25 mouse cellular contexts compared by ENCODE assay signal in genomic region chr11:107615696-107616095, GRCm38 (mm10).
"Had no signal": no experiment of that assay in that cellular context is flagged by ENCODE, and none has a peak within 500 bp of the region (broad histone marks: within the 10 kb centered on the region; RNA-seq: fewer than 3 reads in every experiment).

No protein-coding gene starts in this region.

- H3K4me3 ChIP-seq: heart, adult 2 months; hindbrain, embryonic 10.5 days; hindbrain, embryonic 12.5 days; kidney, embryonic 15.5 days; limb, embryonic 13.5 days; limb, embryonic 15.5 days; liver, embryonic 12.5 days had no signal

- ATAC-seq: hindbrain, embryonic 16.5 days; inflammation-experienced regulatory T-cells, adult 6 months; intestine, embryonic 16.5 days; liver, embryonic 12.5 days had no signal

- H3K4me1 ChIP-seq: hindbrain, embryonic 12.5 days; kidney, embryonic 15.5 days; limb, embryonic 13.5 days; limb, embryonic 15.5 days; liver, embryonic 12.5 days had no signal

- DNase-seq: gastrocnemius, postnatal 36 days; heart, adult 2 months; heart, postnatal 10 days; heart, postnatal 4 days; kidney, adult 11 months; kidney, adult 2 months; kidney, adult 9 months; kidney, postnatal 14 days; kidney, postnatal 36 days; layer of hippocampus, adult 9-11 months; layer of hippocampus, postnatal 36 days; left cerebral cortex, postnatal 4 days had no signal

- H3K4me2 ChIP-seq: heart, embryonic 11.5 days; hindbrain, embryonic 12.5 days; hindbrain, embryonic 14.5 days; kidney, embryonic 15.5 days; limb, embryonic 13.5 days; limb, embryonic 15.5 days; liver, embryonic 12.5 days had no signal

- H3K27ac ChIP-seq: heart, adult 2 months; hindbrain, embryonic 10.5 days; hindbrain, embryonic 12.5 days; hindbrain, embryonic 14.5 days; kidney, embryonic 15.5 days; kidney, postnatal 0 days; limb, embryonic 13.5 days; limb, embryonic 15.5 days; liver, embryonic 12.5 days; liver, embryonic 14.5 days had no signal

- H3K9me3 ChIP-seq: hindbrain, embryonic 10.5 days; hindbrain, embryonic 12.5 days; kidney, embryonic 15.5 days; limb, embryonic 13.5 days; limb, embryonic 15.5 days; liver, embryonic 12.5 days had no signal

- H3K9ac ChIP-seq: hindbrain, embryonic 12.5 days; hindbrain, embryonic 14.5 days; kidney, embryonic 15.5 days; limb, embryonic 13.5 days; limb, embryonic 15.5 days; liver, embryonic 12.5 days; liver, embryonic 14.5 days had no signal

- H3K27me3 ChIP-seq: hindbrain, embryonic 12.5 days; kidney, embryonic 15.5 days; limb, embryonic 13.5 days; limb, embryonic 15.5 days; liver, embryonic 12.5 days had no signal
